Comparison of ENCODE assay signal across 7 mouse cellular contexts in genomic region chr3:94953384-94953763, GRCm38 (mm10). TPM values are rescaled to one million over a fixed set of nuclear protein-coding genes. Genes with fewer than 3 reads are reported as not detected.
DNase-seq lines count a peak whose midpoint lies in the region; ATAC-seq and TF ChIP-seq lines count a peak whose summit lies in the region.

No protein-coding gene starts in this region.

- ATAC-seq in lung, embryonic 15.5 days (ENCODE audit: borderline replicate concordance, extremely low read depth, low FRiP score, low TSS enrichment), result peak; percentile 28; the same call in 1 of the 2 replicates
- no peak; the same call in 1 of the 2 replicates for ATAC-seq in embryonic facial prominence, embryonic 15.5 days (ENCODE audit: insufficient number of reproducible peaks, low FRiP score, low TSS enrichment, low read depth)
- no peak; the same call in 1 of the 2 replicates for ATAC-seq in limb, embryonic 11.5 days (ENCODE audit: insufficient number of reproducible peaks, low FRiP score, low TSS enrichment, low read depth)

- peaks cover 7% of the 10 kb centered on the region for H3K4me1 ChIP-seq in lung, embryonic 15.5 days
- H3K4me1 ChIP-seq in embryonic facial prominence, embryonic 15.5 days, result peaks cover 12% of the 10 kb centered on the region
- peaks cover 11% of the 10 kb centered on the region; the same call in 1 of the 2 replicates for H3K4me1 ChIP-seq in limb, embryonic 11.5 days (ENCODE audit: control insufficient read depth, insufficient read depth, low read length)
- H3K4me1 ChIP-seq in small intestine, adult 2 months (ENCODE audit: control insufficient read depth, insufficient read depth, insufficient read length, low read length), result peaks cover 5% of the 10 kb centered on the region; the same call in 1 of the 2 replicates

- no peak for TF ChIP-seq POLR2A in small intestine, adult 2 months (IDR thresholded peaks at IDR 0.05; ENCODE audit: low read depth, low read length)

- peak overlapping the region; percentile 60 for H3K9ac ChIP-seq in lung, embryonic 15.5 days
- peak overlapping the region; percentile 35; the same call in 1 of the 2 replicates for H3K9ac ChIP-seq in embryonic facial prominence, embryonic 15.5 days
- H3K9ac ChIP-seq in limb, embryonic 11.5 days (ENCODE audit: low read length), result peak overlapping the region; percentile 72

- H3K4me2 ChIP-seq in lung, embryonic 15.5 days, result peak overlapping the region; percentile 67
- H3K4me2 ChIP-seq in embryonic facial prominence, embryonic 15.5 days (replicated peaks), result peak overlapping the region; percentile 60
- peak overlapping the region; percentile 43 for H3K4me2 ChIP-seq in limb, embryonic 11.5 days (ENCODE audit: low read depth, severe bottlenecking)

- DNase-seq in lung, postnatal 25 days (ENCODE audit: low spot score), result no peak
- no peak for DNase-seq in limb, embryonic 11.5 days (ENCODE audit: low spot score)
- no peak for DNase-seq in right cerebral cortex, postnatal 10 days (ENCODE audit: low spot score in 2 of 2)
- no peak for DNase-seq in kidney, postnatal 4 days

- H3K27ac ChIP-seq in lung, embryonic 15.5 days, result peak overlapping the region; percentile 95
- H3K27ac ChIP-seq in embryonic facial prominence, embryonic 15.5 days (replicated peaks), result peak overlapping the region; percentile 94
- peak overlapping the region; percentile 84 for H3K27ac ChIP-seq in limb, embryonic 11.5 days (replicated peaks; ENCODE audit: low read depth, low read length)
- H3K27ac ChIP-seq in small intestine, adult 2 months (ENCODE audit: insufficient read depth, low read depth, low read length), result peak overlapping the region; percentile 84

- TF ChIP-seq CTCF in small intestine, adult 2 months (IDR thresholded peaks at IDR 0.05; ENCODE audit: extremely low read depth, insufficient read length, insufficient replicate concordance, low read depth, low read length), result no peak

- WGBS in lung, embryonic 15.5 days, result 6% methylated on average over 9 of the region's 9 CpGs
- 7% methylated on average over 9 of the region's 9 CpGs for WGBS in embryonic facial prominence, embryonic 15.5 days
- 23% methylated on average over 9 of the region's 9 CpGs for WGBS in limb, embryonic 11.5 days
- WGBS in small intestine, adult 2 months, result 4% methylated on average over 9 of the region's 9 CpGs

- no peaks in the 10 kb centered on the region for H3K27me3 ChIP-seq in lung, embryonic 15.5 days
- no peaks in the 10 kb centered on the region for H3K27me3 ChIP-seq in embryonic facial prominence, embryonic 15.5 days
- no peaks in the 10 kb centered on the region for H3K27me3 ChIP-seq in limb, embryonic 11.5 days (ENCODE audit: control insufficient read depth, insufficient read depth, low read length)
- H3K27me3 ChIP-seq in small intestine, adult 2 months (ENCODE audit: control insufficient read depth, insufficient read depth, low read length), result no peaks in the 10 kb centered on the region

- H3K9me3 ChIP-seq in lung, embryonic 15.5 days, result no peaks in the 10 kb centered on the region
- no peaks in the 10 kb centered on the region for H3K9me3 ChIP-seq in embryonic facial prominence, embryonic 15.5 days (replicated peaks)
- no peaks in the 10 kb centered on the region for H3K9me3 ChIP-seq in limb, embryonic 11.5 days (ENCODE audit: control insufficient read depth, low read length)

- H3K36me3 ChIP-seq in lung, embryonic 15.5 days, result peaks cover 29% of the 10 kb centered on the region
- peaks cover 32% of the 10 kb centered on the region for H3K36me3 ChIP-seq in embryonic facial prominence, embryonic 15.5 days
- peaks cover 6% of the 10 kb centered on the region for H3K36me3 ChIP-seq in limb, embryonic 11.5 days (ENCODE audit: control insufficient read depth, insufficient read depth, low read length)
- peaks cover 24% of the 10 kb centered on the region for H3K36me3 ChIP-seq in small intestine, adult 2 months (ENCODE audit: control insufficient read depth, insufficient read depth, low read length)

- H3K4me3 ChIP-seq in lung, embryonic 15.5 days, result peak overlapping the region; percentile 88
- peak overlapping the region; percentile 72 for H3K4me3 ChIP-seq in embryonic facial prominence, embryonic 15.5 days (replicated peaks)
- H3K4me3 ChIP-seq in limb, embryonic 11.5 days (ENCODE audit: low read depth, low read length), result peak overlapping the region; percentile 60
- H3K4me3 ChIP-seq in small intestine, adult 2 months (ENCODE audit: low read depth, low read length), result peak overlapping the region; percentile 79

RNA-seq across cellular contexts. Expression of gene Rfx5, which starts 0.5 kb away (rescaled TPM):
- 9.5 and 9.8 TPM in 2 replicates for polyA plus RNA-seq in lung, embryonic 15.5 days (2015; fragmentation: Nextera tagmentation; extraction: Ambion mirVana)
- polyA plus RNA-seq in embryonic facial prominence, embryonic 15.5 days (2015; fragmentation: Nextera tagmentation; extraction: Ambion mirVana), result 8.7 and 11.0 TPM in 2 replicates
- polyA plus RNA-seq in limb, embryonic 11.5 days (2014; fragmentation: Nextera tagmentation; extraction: Ambion mirVana), result 13.3 and 13.7 TPM in 2 replicates
- polyA plus RNA-seq in small intestine, adult 2 months (2012; rRNA removed), result 5.5 and 5.7 TPM in 2 replicates

RNA-seq across cellular contexts. Expression of gene Selenbp1, which starts 20.5 kb away (rescaled TPM):
- 216 and 237 TPM in 2 replicates for polyA plus RNA-seq in lung, embryonic 15.5 days (2015; fragmentation: Nextera tagmentation; extraction: Ambion mirVana)
- 51.5 and 61.5 TPM in 2 replicates for polyA plus RNA-seq in embryonic facial prominence, embryonic 15.5 days (2015; fragmentation: Nextera tagmentation; extraction: Ambion mirVana)
- 17.2 and 17.6 TPM in 2 replicates for polyA plus RNA-seq in limb, embryonic 11.5 days (2014; fragmentation: Nextera tagmentation; extraction: Ambion mirVana)
- polyA plus RNA-seq in small intestine, adult 2 months (2012; rRNA removed), result 30.5 and 50.4 TPM in 2 replicates

RNA-seq across cellular contexts. Expression of gene Pi4kb, which starts 21.2 kb away (rescaled TPM):
- polyA plus RNA-seq in lung, embryonic 15.5 days (2015; fragmentation: Nextera tagmentation; extraction: Ambion mirVana), result 20.5 and 21.8 TPM in 2 replicates
- 24.3 and 29.0 TPM in 2 replicates for polyA plus RNA-seq in embryonic facial prominence, embryonic 15.5 days (2015; fragmentation: Nextera tagmentation; extraction: Ambion mirVana)
- 25.0 and 28.0 TPM in 2 replicates for polyA plus RNA-seq in limb, embryonic 11.5 days (2014; fragmentation: Nextera tagmentation; extraction: Ambion mirVana)
- 14.2 and 20.9 TPM in 2 replicates for polyA plus RNA-seq in small intestine, adult 2 months (2012; rRNA removed)
